Mouse (Mus musculus) CD4-positive, CD25-positive, alpha-beta regulatory T cell, adult 2 months (primary cell): Measurements from ENCODE around the gene C4bp.
A peak's percentile ranks its signal among the peaks of the same experiment; 100 is the strongest.
"Not testable (repeated sequence)": the region's sequence is repeated elsewhere in the genome, so short reads cannot be mapped to it uniquely, and the experiment has no call there.

ENCODE experiments used
- DNase-seq: peaks from one replicate; pipeline ENCODE4 v3.0.0-alpha.2; 2012; ENCODE audit warnings: low read depth, low spot score

C4bp gene

GRCm38 (mm10) chr1:130661454-130661853 lies at the start of gene C4bp:
Gene C4bp, minus strand, starts transcription at chr1:130661632.
- DNase-seq: no peak

GRCm38 (mm10) chr1:130710283-130711080 lies 49.0 kb upstream of the C4bp start:
- no peak for DNase-seq

- no peak for DNase-seq
Observed at GRCm38 (mm10) chr1:130703613-130704012, 42.2 kb upstream of the C4bp start.

DNA sequence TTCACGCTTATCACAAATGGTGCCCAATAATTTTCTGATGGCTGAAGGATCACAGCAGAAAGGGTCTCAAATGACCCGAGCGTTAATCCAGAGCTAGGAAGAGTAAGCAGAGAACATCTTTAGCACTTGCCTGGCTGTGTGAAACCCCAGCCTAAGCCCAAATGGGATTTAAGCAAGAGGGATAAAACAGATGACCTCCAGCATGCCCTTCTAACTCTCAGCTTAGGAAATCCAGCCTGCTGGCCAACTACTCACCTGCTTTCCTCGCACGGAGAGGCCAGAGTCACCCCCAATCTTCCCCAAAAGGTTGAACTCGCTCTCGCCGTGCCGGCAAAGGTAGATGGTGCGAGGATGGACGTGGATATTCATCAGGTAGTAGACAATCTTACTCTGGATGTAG lies 40.5 kb upstream of the C4bp start:
- DNase-seq: no peak

- DNase-seq: peak; percentile 4
Observed at GRCm38 (mm10) chr1:130699937-130700633, 38.7 kb upstream of the C4bp start.

DNA sequence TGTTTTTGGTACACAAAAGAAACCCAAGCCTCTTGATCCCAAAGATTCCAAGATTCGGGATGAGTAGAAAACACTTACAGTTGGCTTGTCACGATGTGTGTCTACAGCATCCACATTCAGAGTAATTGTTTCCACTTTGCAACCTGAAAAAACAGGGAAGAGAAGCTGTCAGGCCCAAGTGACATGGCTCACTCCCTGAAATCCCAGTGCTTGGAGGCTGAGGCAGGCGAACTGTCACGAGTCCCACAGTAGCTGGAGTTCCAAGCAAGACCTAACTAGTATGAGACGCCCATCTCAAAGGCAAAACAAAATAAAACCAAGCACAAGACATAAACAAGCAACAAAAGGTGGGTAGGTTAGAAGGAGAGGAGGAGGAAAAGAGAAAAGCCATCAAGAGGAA lies 37.2 kb upstream of the C4bp start:
- DNase-seq: no peak

- no peak for DNase-seq
Observed at GRCm38 (mm10) chr1:130683905-130684304, 22.5 kb upstream of the C4bp start.

GRCm38 (mm10) chr1:130681656-130682413 lies 20.4 kb upstream of the C4bp start:
- no peak for DNase-seq

- DNase-seq: no peak
Observed at GRCm38 (mm10) chr1:130681075-130681474, 19.6 kb upstream of the C4bp start.

GRCm38 (mm10) chr1:130678551-130678950 lies 17.1 kb upstream of the C4bp start:
- no peak for DNase-seq

GRCm38 (mm10) chr1:130663576-130663975 lies 2.1 kb upstream of the C4bp start:
- DNase-seq: not testable (repeated sequence)

- DNase-seq: not testable (repeated sequence)
Observed at GRCm38 (mm10) chr1:130659641-130660040, 1.8 kb downstream of the C4bp start.

DNA sequence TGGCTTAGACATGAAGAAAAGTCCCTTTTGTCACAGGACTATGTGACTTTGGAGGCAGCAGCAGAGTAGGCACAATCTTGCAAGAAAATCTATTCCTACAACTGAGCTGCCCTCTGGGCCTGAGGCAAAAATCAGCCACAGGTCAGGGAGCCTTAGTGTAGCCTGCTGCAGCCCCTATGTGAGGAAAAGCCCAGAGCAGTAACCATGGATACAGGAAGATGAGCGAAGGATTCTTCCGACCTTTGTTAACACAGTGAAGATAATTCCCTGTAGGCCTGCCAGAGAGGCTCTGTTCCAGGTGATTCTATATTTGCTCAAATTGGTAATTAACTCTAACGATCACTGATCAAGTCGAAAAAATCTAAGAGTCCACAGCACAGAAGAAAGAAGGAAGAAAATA lies 17.3 kb downstream of the C4bp start:
- DNase-seq: no peak

- DNase-seq: no peak
Observed at GRCm38 (mm10) chr1:130640967-130641366, 20.5 kb downstream of the C4bp start.

- DNase-seq: peak; percentile 90
Observed at GRCm38 (mm10) chr1:130633761-130634410, 27.5 kb downstream of the C4bp start.

DNA sequence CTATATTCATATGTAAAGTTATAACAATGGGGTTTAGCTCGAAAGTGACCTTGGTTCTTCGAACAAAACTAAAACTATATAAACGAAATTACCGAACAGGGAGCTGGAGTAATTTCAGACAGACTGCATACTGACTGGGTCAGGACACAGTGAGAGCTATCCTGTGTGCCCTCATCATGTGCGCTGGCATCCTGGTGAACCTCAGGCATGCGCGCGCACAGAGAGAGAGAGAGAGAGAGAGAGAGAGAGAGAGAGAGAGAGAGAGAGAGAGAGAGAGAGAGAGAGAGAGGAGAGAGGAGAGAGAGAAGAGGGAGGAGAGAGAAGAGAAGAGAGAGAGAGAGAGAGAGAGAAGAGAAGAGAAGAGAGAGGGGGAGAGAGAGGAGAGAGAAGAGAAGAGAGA lies 28.1 kb downstream of the C4bp start:
- peak; percentile 22 for DNase-seq

GRCm38 (mm10) chr1:130629521-130629920 lies 31.9 kb downstream of the C4bp start, which contains the start of gene Zp3r:
Gene Zp3r, minus strand, starts transcription at chr1:130629621.
- DNase-seq: no peak

DNA sequence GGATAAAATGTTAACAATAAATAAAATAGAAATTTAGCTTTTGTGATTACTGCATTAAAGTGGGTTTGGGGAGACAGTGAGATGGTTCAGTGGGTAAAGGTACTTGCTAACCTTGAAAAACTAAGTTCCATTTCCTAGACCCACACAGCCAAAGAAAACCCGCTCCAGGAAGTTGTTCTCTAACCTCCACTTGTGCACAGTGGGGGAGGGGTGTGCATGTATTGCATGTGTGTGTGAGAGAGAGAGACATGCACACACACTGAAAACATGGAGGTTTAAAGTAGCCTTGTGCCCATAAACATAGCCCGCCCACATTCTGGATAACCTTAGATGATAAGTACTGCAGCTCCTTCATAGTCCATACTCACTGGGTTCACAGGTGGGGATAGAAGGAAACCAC lies 65.1 kb downstream of the C4bp start:
- DNase-seq: no peak

DNA sequence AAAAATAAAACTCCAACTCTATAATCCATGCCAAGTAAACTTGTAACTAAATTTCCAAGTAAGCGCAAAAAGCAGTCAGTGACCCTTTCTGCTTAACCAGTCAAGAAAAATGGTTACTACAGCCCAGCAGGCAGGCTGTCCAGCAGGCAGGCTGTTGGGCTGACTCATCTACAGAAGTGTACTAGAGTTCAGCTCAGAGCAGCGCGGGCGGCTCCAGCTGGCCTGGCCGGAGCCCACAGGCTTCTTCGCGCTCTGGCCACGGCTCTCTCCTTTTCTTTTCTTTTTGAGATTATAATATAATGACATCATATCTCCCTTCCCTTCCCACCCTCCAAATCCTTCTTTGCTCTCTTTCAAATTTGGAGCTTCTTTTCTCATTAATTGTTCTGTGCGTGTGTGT lies 72.8 kb downstream of the C4bp start:
- no peak for DNase-seq
